Mouse (Mus musculus) stomach, embryonic 14.5 days (tissue): ENCODE data around the gene Gm20388. TPM values are rescaled to one million over a fixed set of nuclear protein-coding genes. Genes with fewer than 3 reads are reported as not detected.

ENCODE experiments used
- ATAC-seq: fragments of 200-750 bp; cut with Nextera tagmentation; 2 replicates; pipeline ENCODE4 v1.8.0; 2017; ENCODE audit warnings: low read depth, moderate TSS enrichment; ENCODE audit not compliant: insufficient number of reproducible peaks, insufficient read depth, low FRiP score
- H3K27ac ChIP-seq: fragments of 300-500 bp; sonication (generic); 2 replicates; pipeline ENCODE4 v1.5.1; 2014; ENCODE audit warnings: mild to moderate bottlenecking, low read length, moderate library complexity, mixed read lengths
- H3K27me3 ChIP-seq: fragments of 300-500 bp; sonication (generic); 2 replicates; pipeline ENCODE4 v1.6.1; 2014; ENCODE audit warnings: low read length, control low read depth, mixed read lengths; ENCODE audit not compliant: control insufficient read depth, insufficient read depth
- H3K36me3 ChIP-seq: fragments of 300-500 bp; sonication (generic); 2 replicates; pipeline ENCODE4 v1.6.1; 2014; ENCODE audit warnings: mild to moderate bottlenecking, control low read depth, low read length, moderate library complexity, mixed read lengths; ENCODE audit not compliant: control insufficient read depth, insufficient read depth
- H3K4me1 ChIP-seq: fragments of 300-500 bp; sonication (generic); 2 replicates; pipeline ENCODE4 v1.6.1; 2014; ENCODE audit warnings: low read length, control low read depth, mixed read lengths; ENCODE audit not compliant: control insufficient read depth, insufficient read depth
- H3K4me2 ChIP-seq: fragments of 300-500 bp; sonication (generic); replicated peaks from 2 replicates; pipeline ENCODE4 v1.6.1; 2014; ENCODE audit warnings: low read depth, low read length, control low read depth
- H3K4me3 ChIP-seq: fragments of 300-500 bp; sonication (generic); 2 replicates; pipeline ENCODE4 v1.5.1; 2014; ENCODE audit warnings: low read depth, low read length, control low read depth
- H3K9ac ChIP-seq: fragments of 300-500 bp; sonication (generic); replicated peaks from 2 replicates; pipeline ENCODE4 v1.6.1; 2014; ENCODE audit warnings: low read depth, mild to moderate bottlenecking, control low read depth, low read length, moderate library complexity, mixed read lengths
- H3K9me3 ChIP-seq: fragments of 300-500 bp; sonication (generic); 2 replicates; pipeline ENCODE4 v1.6.1; 2016; ENCODE audit warnings: low read depth, low read length, control low read depth; ENCODE audit not compliant: control insufficient read depth
- WGBS: fragments of 180-500 bp; shearing (Covaris S2); extraction: QIAGEN DNeasy Blood & Tissue Kit; methylation state at CpG from one replicate; pipeline ENCODE4 v1.1.7; 2014; 5-methylcytosine and 5-hydroxymethylcytosine counted together
- polyA plus RNA-seq: library from polyadenylated mRNA; unstranded; fragments of >200 nt; fragmentation: Nextera tagmentation; extraction: Ambion mirVana; gene quantifications from 2 replicates; pipeline ENCODE4 v1.2.1, GENCODE M21; 2014

The Gm20388 gene
- polyA plus RNA-seq, 1 experiment from 2014 or later, result 11.4 TPM

- no peak for ATAC-seq
- peaks cover 20% of the 10 kb centered on the region for H3K27me3 ChIP-seq
- H3K4me1 ChIP-seq, result peaks cover 18% of the 10 kb centered on the region
- peak overlapping the region; percentile 85 for H3K4me2 ChIP-seq
- 19% methylated on average over 57 of the region's 57 CpGs for WGBS
- peaks cover 16% of the 10 kb centered on the region; the same call in 1 of the 2 replicates for H3K36me3 ChIP-seq
- H3K9ac ChIP-seq, result peak overlapping the region; percentile 21; the same call in 1 of the 2 replicates
- H3K9me3 ChIP-seq, result no peaks in the 10 kb centered on the region
- H3K27ac ChIP-seq, result no peak overlapping the region
- H3K4me3 ChIP-seq, result peak overlapping the region; percentile 46
Measured at GRCm38 (mm10) chr8:122335638-122336250, 2425.1 kb downstream of the Gm20388 start.

GRCm38 (mm10) chr8:122336251-122336910, 2425.7 kb downstream of the Gm20388 start:
- whole genome bisulfite sequencing, result 13% methylated on average over 73 of the region's 81 CpGs
- H3K4me2 ChIP-seq, result peak overlapping the region; percentile 85

GRCm38 (mm10) chr8:122338852-122339251, 2428.2 kb downstream of the Gm20388 start:
- H3K9me3 ChIP-seq, result no peaks in the 10 kb centered on the region
- H3K27me3 ChIP-seq, result peaks cover 20% of the 10 kb centered on the region
- H3K4me1 ChIP-seq, result peaks cover 25% of the 10 kb centered on the region
- no peak overlapping the region for H3K4me3 ChIP-seq
- H3K36me3 ChIP-seq, result peaks cover 16% of the 10 kb centered on the region; the same call in 1 of the 2 replicates
- ATAC-seq, result no peak
- WGBS, result 58% methylated on average over 6 of the region's 6 CpGs
- no peak overlapping the region for H3K27ac ChIP-seq
- no peak overlapping the region for H3K9ac ChIP-seq
- no peak overlapping the region for H3K4me2 ChIP-seq

More at GRCm38 (mm10) chr8:122336251-122336910, 2425.7 kb downstream of the Gm20388 start:
- Histone ChIP-seq H3K27me3 (peaks cover 20% of the 10 kb centered on the region), H3K9ac (peak overlapping the region; percentile 21; the same call in 1 of the 2 replicates), H3K36me3 (peaks cover 16% of the 10 kb centered on the region; the same call in 1 of the 2 replicates), H3K27ac (no peak overlapping the region), H3K9me3 (no peaks in the 10 kb centered on the region), H3K4me3 (peak overlapping the region; percentile 46), H3K4me1 (peaks cover 12% of the 10 kb centered on the region; the same call in 1 of the 2 replicates)
- ATAC-seq, result peak; percentile 39

- no peak for ATAC-seq
Measured at GRCm38 (mm10) chr8:122340761-122341160, 2430.1 kb downstream of the Gm20388 start.

GRCm38 (mm10) chr8:122341790-122342189, 2431.1 kb downstream of the Gm20388 start:
- ATAC-seq, result no peak
- Histone ChIP-seq H3K4me3 (no peak overlapping the region), H3K9ac (no peak overlapping the region), H3K4me1 (peaks cover 29% of the 10 kb centered on the region), H3K9me3 (no peaks in the 10 kb centered on the region), H3K27me3 (peaks cover 9% of the 10 kb centered on the region), H3K27ac (no peak overlapping the region), H3K4me2 (no peak overlapping the region), H3K36me3 (0 out of 2 replicates have a peak, but pooled peaks cover under 1% of the 10 kb centered on the region)
- 78% methylated on average over 6 of the region's 6 CpGs for WGBS

More at GRCm38 (mm10) chr8:122340761-122341160, 2430.1 kb downstream of the Gm20388 start:
- H3K9ac ChIP-seq, result no peak overlapping the region
- no peak overlapping the region for H3K27ac ChIP-seq
- H3K4me3 ChIP-seq, result no peak overlapping the region
- H3K9me3 ChIP-seq, result no peaks in the 10 kb centered on the region
- peaks cover 37% of the 10 kb centered on the region for H3K4me1 ChIP-seq
- H3K4me2 ChIP-seq, result no peak overlapping the region
- 83% methylated on average over 3 of the region's 3 CpGs for WGBS
- H3K27me3 ChIP-seq, result peaks cover 16% of the 10 kb centered on the region
- 0 out of 2 replicates have a peak, but pooled peaks cover 6% of the 10 kb centered on the region for H3K36me3 ChIP-seq

- no peaks in the 10 kb centered on the region for H3K9me3 ChIP-seq
- no peak overlapping the region for H3K9ac ChIP-seq
- peaks cover 4% of the 10 kb centered on the region; the same call in 1 of the 2 replicates for H3K27me3 ChIP-seq
- no peak overlapping the region; the same call in 1 of the 2 replicates for H3K4me2 ChIP-seq
- no peaks in the 10 kb centered on the region for H3K36me3 ChIP-seq
- no peak overlapping the region for H3K4me3 ChIP-seq
- WGBS, result 19% methylated on average over 5 of the region's 5 CpGs
- no peak overlapping the region for H3K27ac ChIP-seq
- peaks cover 29% of the 10 kb centered on the region for H3K4me1 ChIP-seq
- no peak for ATAC-seq
Measured at GRCm38 (mm10) chr8:122342362-122342761, 2431.7 kb downstream of the Gm20388 start.

- Histone ChIP-seq H3K36me3 (no peaks in the 10 kb centered on the region), H3K27me3 (no peaks in the 10 kb centered on the region), H3K4me3 (0 out of 2 replicates have a peak overlapping the region, but pooled peaks have one; percentile 26), H3K4me1 (peaks cover 29% of the 10 kb centered on the region), H3K9me3 (no peaks in the 10 kb centered on the region), H3K27ac (no peak overlapping the region), H3K9ac (no peak overlapping the region), H3K4me2 (peak overlapping the region; percentile 45)
- WGBS, result 4% methylated on average over 9 of the region's 9 CpGs
- no peak for ATAC-seq
Measured at GRCm38 (mm10) chr8:122342806-122343209, 2432.2 kb downstream of the Gm20388 start.

GRCm38 (mm10) chr8:122343341-122343740, 2432.7 kb downstream of the Gm20388 start:
- WGBS, result 7% methylated on average over 11 of the region's 11 CpGs
- no peak overlapping the region for H3K9ac ChIP-seq
- H3K9me3 ChIP-seq, result no peaks in the 10 kb centered on the region
- H3K4me3 ChIP-seq, result peak overlapping the region; percentile 26
- H3K4me1 ChIP-seq, result peaks cover 29% of the 10 kb centered on the region
- H3K36me3 ChIP-seq, result no peaks in the 10 kb centered on the region
- ATAC-seq, result no peak
- peak overlapping the region; percentile 45 for H3K4me2 ChIP-seq
- H3K27ac ChIP-seq, result no peak overlapping the region
- H3K27me3 ChIP-seq, result no peaks in the 10 kb centered on the region
